Mouse (Mus musculus) megakaryocyte, embryonic 14.5 days (primary cell): Measurements from ENCODE around the gene Tln2.

Source experiments
- FLI1 ChIP-seq: IDR thresholded peaks from 2 replicates; pipeline ENCODE4 v1.6.1; 2012; ENCODE audit warnings: low read length, inconsistent platforms, mixed read lengths
- GATA1 ChIP-seq: IDR thresholded peaks from 3 replicates; pipeline ENCODE4 v1.6.1; 2012; ENCODE audit warnings: mixed read lengths, low read length, inconsistent platforms, borderline replicate concordance

DNA sequence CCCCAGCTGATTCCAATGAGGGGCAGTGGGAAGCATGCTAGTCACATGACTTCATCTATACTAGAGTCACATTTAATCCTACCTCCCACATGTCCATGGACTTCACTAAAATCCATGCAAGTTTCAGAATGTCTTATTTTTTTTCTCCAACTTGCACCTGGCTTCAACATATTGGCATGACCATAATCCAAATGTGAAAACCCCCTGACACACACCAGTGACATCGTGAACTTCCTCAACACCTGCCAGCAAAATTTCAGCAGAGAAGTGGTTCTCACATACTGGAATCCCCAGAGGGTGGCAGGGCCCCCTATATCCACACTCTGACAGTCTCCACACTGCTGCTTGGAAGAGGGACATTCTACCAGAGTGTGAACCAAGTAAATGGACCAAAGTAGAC is 57.7 kb downstream of the Tln2 start:
- TF ChIP-seq GATA1 (no peak), FLI1 (no peak)
